Mouse (Mus musculus) CH12.LX (cell line): ENCODE data around the gene Wdr19. TPM values are rescaled to one million over a fixed set of nuclear protein-coding genes. Genes with fewer than 3 reads are reported as not detected.
A peak's percentile ranks its signal among the peaks of the same experiment; 100 is the strongest.

Experiments used
- DNase-seq: peaks from one replicate; pipeline ENCODE4 v3.0.0-alpha.2; 2013; ENCODE audit errors: extremely low read depth
- H3K27ac ChIP-seq: 2 replicates; pipeline ENCODE4 v1.5.1; 2012; ENCODE audit warnings: low read depth, mild to moderate bottlenecking, control low read depth, moderate library complexity; ENCODE audit not compliant: insufficient read depth
- H3K27me3 ChIP-seq: replicated peaks from 2 replicates; pipeline ENCODE3; 2012; ENCODE audit warnings: inconsistent platforms
- H3K36me3 ChIP-seq, 2 experiments: replicated peaks in 1 of 2; 2 replicates each; pipeline versions ENCODE3 to v1.6.1; 2012; ENCODE audit warnings: inconsistent platforms in 1 of 2, low read length in 1 of 2, mild to moderate bottlenecking in 1 of 2, mixed read lengths in 1 of 2, moderate library complexity in 1 of 2; ENCODE audit not compliant: control insufficient read depth in 1 of 2, insufficient read depth in 1 of 2
- H3K4me1 ChIP-seq, 2 experiments: 2 replicates each; pipeline ENCODE4 v1.6.1; 2012; ENCODE audit warnings: inconsistent platforms in 1 of 2, moderate library complexity in 1 of 2; ENCODE audit not compliant: insufficient read depth in 2 of 2, control insufficient read depth in 1 of 2
- H3K4me2 ChIP-seq: 2 replicates; pipeline ENCODE4 v1.6.1; 2012; ENCODE audit warnings: low read depth, mild to moderate bottlenecking, control low read depth; ENCODE audit not compliant: poor library complexity, insufficient read depth, severe bottlenecking
- H3K4me3 ChIP-seq, 3 experiments: fragments of 150-350 bp in 1 of 3; sonication (generic) in 1 of 3; replicated peaks in 1 of 3; 2 replicates each; pipeline versions ENCODE3 to v1.5.1; 2011 to 2012; ENCODE audit warnings: low read depth in 2 of 3, low read length in 2 of 3, mild to moderate bottlenecking in 2 of 3, moderate library complexity in 2 of 3, control low read depth in 1 of 3, improper control_type of control experiment in 1 of 3, inconsistent platforms in 1 of 3, mixed read lengths in 1 of 3; ENCODE audit not compliant: poor library complexity in 1 of 3
- H3K79me2 ChIP-seq: replicated peaks from 2 replicates; pipeline ENCODE4 v1.6.1; 2012; ENCODE audit warnings: mild to moderate bottlenecking, moderate library complexity; ENCODE audit not compliant: control insufficient read depth, poor library complexity, insufficient read depth, severe bottlenecking; ENCODE audit errors: extremely low read depth
- H3K9ac ChIP-seq: 2 replicates; pipeline ENCODE4 v1.6.1; 2012; ENCODE audit warnings: low read depth, mild to moderate bottlenecking, control low read depth, moderate library complexity; ENCODE audit not compliant: insufficient read depth
- H3K9me3 ChIP-seq: replicated peaks from 2 replicates; pipeline ENCODE3; 2012; ENCODE audit warnings: low read length, inconsistent platforms, mixed read lengths
- BHLHE40 ChIP-seq: IDR thresholded peaks from 2 replicates; pipeline ENCODE4 v1.6.1; 2011; ENCODE audit warnings: mild to moderate bottlenecking, low read depth, low read length, improper control_type of control experiment
- CHD1 ChIP-seq: IDR thresholded peaks from 2 replicates; pipeline ENCODE4 v1.6.1; 2012; ENCODE audit warnings: low read depth, low read length, improper control_type of control experiment, inconsistent platforms
- CHD2 ChIP-seq: IDR thresholded peaks from 2 replicates; pipeline ENCODE4 v1.6.1; 2011; ENCODE audit warnings: low read length, improper control_type of control experiment
- CTCF ChIP-seq, 2 experiments: IDR thresholded peaks in 1 of 2; conservative IDR thresholded peaks in 1 of 2; 2 replicates each; pipeline ENCODE4 v1.5.1; 2011 to 2012; ENCODE audit warnings: low read depth in 2 of 2, low read length in 2 of 2, improper control_type of control experiment in 1 of 2, inconsistent platforms in 1 of 2, mild to moderate bottlenecking in 1 of 2, moderate library complexity in 1 of 2
- E2F4 ChIP-seq: IDR thresholded peaks from 2 replicates; pipeline ENCODE4 v1.6.1; 2011; ENCODE audit warnings: low read depth, low read length, improper control_type of control experiment; ENCODE audit not compliant: insufficient replicate concordance
- ELF1 ChIP-seq: IDR thresholded peaks from 2 replicates; pipeline ENCODE4 v1.6.1; 2014; ENCODE audit warnings: low read depth, mild to moderate bottlenecking, inconsistent platforms, low read length, improper control_type of control experiment
- EP300 ChIP-seq: IDR thresholded peaks from 2 replicates; pipeline ENCODE4 v1.6.1; 2011; ENCODE audit warnings: low read length, improper control_type of control experiment
- ETS1 ChIP-seq: conservative IDR thresholded peaks from 2 replicates; pipeline ENCODE4 v1.6.1; 2012; ENCODE audit warnings: low read depth, mild to moderate bottlenecking, inconsistent platforms, low read length, improper control_type of control experiment, moderate library complexity
- HCFC1 ChIP-seq: IDR thresholded peaks from 2 replicates; pipeline ENCODE4 v1.6.1; 2012; ENCODE audit warnings: low read depth, mild to moderate bottlenecking, inconsistent platforms, low read length, improper control_type of control experiment
- IRF4 ChIP-seq: IDR thresholded peaks from 2 replicates; pipeline ENCODE4 v1.6.1; 2014; ENCODE audit warnings: low read depth, mild to moderate bottlenecking, inconsistent platforms, low read length, improper control_type of control experiment
- JUN ChIP-seq: IDR thresholded peaks from 2 replicates; pipeline ENCODE4 v1.6.1; 2011; ENCODE audit warnings: low read depth, mild to moderate bottlenecking, low read length, improper control_type of control experiment, moderate library complexity; ENCODE audit not compliant: insufficient read depth
- JUND ChIP-seq: conservative IDR thresholded peaks from 2 replicates; pipeline ENCODE4 v1.6.1; 2011; ENCODE audit warnings: low read depth, low read length, improper control_type of control experiment
- KAT2A ChIP-seq: IDR thresholded peaks from 2 replicates; pipeline ENCODE4 v1.6.1; 2012; ENCODE audit warnings: low read length, improper control_type of control experiment, inconsistent platforms; ENCODE audit not compliant: insufficient replicate concordance
- MAFK ChIP-seq: IDR thresholded peaks from 2 replicates; pipeline ENCODE4 v1.6.1; 2011; ENCODE audit warnings: low read length, improper control_type of control experiment; ENCODE audit not compliant: insufficient replicate concordance
- MAX ChIP-seq: IDR thresholded peaks from 2 replicates; pipeline ENCODE4 v1.6.1; 2011; ENCODE audit warnings: low read length, improper control_type of control experiment
- MAZ ChIP-seq: IDR thresholded peaks from 2 replicates; pipeline ENCODE4 v1.6.1; 2012; ENCODE audit warnings: low read depth, mild to moderate bottlenecking, inconsistent platforms, low read length, improper control_type of control experiment, moderate library complexity
- MEF2A ChIP-seq: IDR thresholded peaks from 2 replicates; pipeline ENCODE4 v1.6.1; 2014; ENCODE audit warnings: low read depth, mild to moderate bottlenecking, inconsistent platforms, low read length, improper control_type of control experiment, borderline replicate concordance
- MXI1 ChIP-seq: IDR thresholded peaks from 2 replicates; pipeline ENCODE4 v1.6.1; 2011; ENCODE audit warnings: mild to moderate bottlenecking, low read depth, low read length, improper control_type of control experiment
- NELFE ChIP-seq: IDR thresholded peaks from 2 replicates; pipeline ENCODE4 v1.6.1; 2011; ENCODE audit warnings: low read depth, low read length, improper control_type of control experiment
- PAX5 ChIP-seq: IDR thresholded peaks from 2 replicates; pipeline ENCODE4 v1.6.1; 2012; ENCODE audit warnings: low read length, inconsistent platforms, mixed read lengths
- POLR2A ChIP-seq: IDR thresholded peaks from 2 replicates; pipeline ENCODE4 v1.6.1; 2011; ENCODE audit warnings: low read depth, mild to moderate bottlenecking, improper control_type of control experiment, low read length
- POLR2AphosphoS2 ChIP-seq: IDR thresholded peaks from 2 replicates; pipeline ENCODE4 v1.6.1; 2011; ENCODE audit warnings: low read depth, low read length, improper control_type of control experiment
- RAD21 ChIP-seq: IDR thresholded peaks from 2 replicates; pipeline ENCODE4 v1.6.1; 2011; ENCODE audit warnings: low read depth, mild to moderate bottlenecking, low read length, improper control_type of control experiment, moderate library complexity
- SIN3A ChIP-seq: IDR thresholded peaks from 2 replicates; pipeline ENCODE4 v1.6.1; 2012; ENCODE audit warnings: low read length, improper control_type of control experiment, inconsistent platforms
- SMC3 ChIP-seq: IDR thresholded peaks from 2 replicates; pipeline ENCODE4 v1.6.1; 2011; ENCODE audit warnings: low read depth, low read length, improper control_type of control experiment
- TBP ChIP-seq: conservative IDR thresholded peaks from 2 replicates; pipeline ENCODE4 v1.6.1; 2011; ENCODE audit warnings: low read depth, low read length, improper control_type of control experiment
- TCF12 ChIP-seq: IDR thresholded peaks from 2 replicates; pipeline ENCODE4 v1.6.1; 2014; ENCODE audit warnings: low read depth, mild to moderate bottlenecking, inconsistent platforms, low read length, improper control_type of control experiment
- UBTF ChIP-seq: IDR thresholded peaks from 2 replicates; pipeline ENCODE4 v1.6.1; 2012; ENCODE audit warnings: low read depth, mild to moderate bottlenecking, inconsistent platforms, low read length, improper control_type of control experiment, moderate library complexity
- ZC3H11A ChIP-seq: IDR thresholded peaks from 2 replicates; pipeline ENCODE4 v1.6.1; 2012; ENCODE audit warnings: low read depth, mild to moderate bottlenecking, inconsistent platforms, low read length, improper control_type of control experiment
- ZKSCAN1 ChIP-seq: IDR thresholded peaks from 2 replicates; pipeline ENCODE4 v1.6.1; 2012; ENCODE audit warnings: low read depth, inconsistent platforms, low read length, improper control_type of control experiment, borderline replicate concordance
- ZMIZ1 ChIP-seq: IDR thresholded peaks from 2 replicates; pipeline ENCODE4 v1.6.1; 2012; ENCODE audit warnings: low read depth, mild to moderate bottlenecking, inconsistent platforms, low read length, improper control_type of control experiment
- ZNF384 ChIP-seq: IDR thresholded peaks from 2 replicates; pipeline ENCODE4 v1.6.1; 2012; ENCODE audit warnings: low read depth, low read length, improper control_type of control experiment, inconsistent platforms
- dilution Hi-C: fragments of 300-500 bp; cut with MboI; formaldehyde crosslinking; loops from 2 replicates; pipeline ENCODE4 v1.14.3; 2020; ENCODE audit warnings: low sequenced_read_pairs; ENCODE audit not compliant: extremely low pct_unique_long_range_greater_than_20kb, extremely low pct_ligation_motif_present
- in situ Hi-C: fragments of 300-500 bp; cut with MboI; formaldehyde crosslinking; loops from 3 replicates; pipeline ENCODE4 v1.14.3; 2019; ENCODE audit warnings: low sequenced_read_pairs, low pct_ligation_motif_present, low pct_unique_long_range_greater_than_20kb, mixed read lengths
- polyA plus RNA-seq: library from polyadenylated mRNA; unstranded; fragments of >175 nt; gene quantifications from 2 replicates; pipeline ENCODE4 v1.2.1, GENCODE M21; 2012; ENCODE audit warnings: low read depth; ENCODE audit not compliant: insufficient read length
- total RNA-seq, 2 experiments: library from RNA; depleted of rRNA; stranded (reverse); fragments of 300-350 nt in 1 of 2; fragments of >200 nt in 1 of 2; gene quantifications; 2 replicates each; pipeline ENCODE4 v1.2.3; 2012 to 2014

Gene Wdr19
- total and polyA plus RNA-seq, 3 experiments: 1.4 to 1.7 (median 1.5) TPM

DNA sequence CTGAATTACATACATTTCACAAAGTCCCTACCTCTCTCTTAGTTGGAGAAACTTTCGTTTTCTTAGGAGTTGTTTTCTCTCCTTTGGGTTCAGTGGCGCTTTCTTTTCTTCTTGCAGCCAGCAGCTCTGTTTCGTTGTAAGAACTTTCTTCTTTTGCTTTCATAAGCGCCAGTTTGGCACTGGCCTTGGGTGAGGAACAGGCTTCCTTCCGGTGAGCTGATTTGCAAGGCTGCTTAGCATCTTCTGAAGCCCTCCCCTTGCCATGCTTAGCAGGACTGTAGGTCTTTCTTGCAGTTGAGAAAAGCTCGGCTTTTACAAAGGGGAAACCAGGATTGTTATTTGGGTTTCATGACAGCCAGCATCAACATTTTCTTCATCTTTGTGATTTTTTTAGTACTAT lies 94.1 kb downstream of the Wdr19 start:
- H3K27ac ChIP-seq: peak overlapping the region; percentile 60; the same call in 1 of the 2 replicates
- in situ Hi-C loops: no loop called here
- TF ChIP-seq POLR2A (peak; percentile 47), TBP (peak; percentile 40; the same call in 1 of the 2 replicates), SIN3A (no peak; the same call in 1 of the 2 replicates), SMC3 (no peak), IRF4 (no peak), POLR2AphosphoS2 (no peak), HCFC1 (peak; percentile 16; the same call in 1 of the 2 replicates), MAX (no peak), NELFE (peak; percentile 23; the same call in 1 of the 2 replicates), MXI1 (peak; percentile 49; the same call in 1 of the 2 replicates), ZC3H11A (no peak), TCF12 (peak; percentile 38; the same call in 1 of the 2 replicates), CHD1 (peak; percentile 43; the same call in 1 of the 2 replicates), KAT2A (no peak), ZNF384 (no peak), MAZ (no peak), ZKSCAN1 (no peak), ETS1 (peak; percentile 7), RAD21 (no peak), EP300 (no peak), ELF1 (peak; percentile 55)

GRCm38 (mm10) chr5:65294270-65294669 lies 94.8 kb downstream of the Wdr19 start:
- peak; percentile 68 for DNase-seq
- dilution Hi-C loops: no loop called here
- Histone ChIP-seq H3K4me1 (peaks cover 5 to 20% of the 10 kb centered on the region in 2 experiments; a peak in 3 of 4 replicates), H3K9me3 (no peaks in the 10 kb centered on the region), H3K4me3 (no peak overlapping the region), H3K79me2 (peaks cover 14% of the 10 kb centered on the region), H3K27me3 (no peaks in the 10 kb centered on the region), H3K27ac (peak overlapping the region; percentile 57), H3K9ac (no peak overlapping the region; the same call in 1 of the 2 replicates), H3K4me2 (peak overlapping the region; percentile 51; the same call in 1 of the 2 replicates), H3K36me3 (peaks cover 36 to 73% of the 10 kb centered on the region in 2 experiments)
- in situ Hi-C loops: no loop called here
- no peak for TF ChIP-seq CHD1
- TF ChIP-seq KAT2A: no peak
- peak; percentile 68 for TF ChIP-seq JUND
- no peak for TF ChIP-seq PAX5
- TF ChIP-seq IRF4: peak; percentile 56; the same call in 1 of the 2 replicates
- no peak for TF ChIP-seq UBTF
- 0 out of 2 replicates have a peak, but pooled peaks have one; percentile 3 for TF ChIP-seq SIN3A
- TF ChIP-seq MEF2A: no peak
- no peak for TF ChIP-seq CHD2
- TF ChIP-seq ELF1: peak; percentile 52; the same call in 1 of the 2 replicates
- no peak for TF ChIP-seq E2F4
- TF ChIP-seq MAX: no peak
- no peak for TF ChIP-seq ZC3H11A
- TF ChIP-seq EP300: no peak
- TF ChIP-seq POLR2A: no peak
- TF ChIP-seq TBP: 0 out of 2 replicates have a peak, but pooled peaks have one; percentile 11
- TF ChIP-seq JUN: peak; percentile 72; the same call in 1 of the 2 replicates
- TF ChIP-seq CTCF (conservative IDR thresholded peaks at IDR 0.05 in 1 of 2, IDR thresholded peaks at IDR 0.05 in 1 of 2; ENCODE audit: low read depth in 2 of 2, low read length in 2 of 2): no peak
- TF ChIP-seq ZMIZ1: no peak
- TF ChIP-seq MAFK: peak; percentile 83
- TF ChIP-seq BHLHE40: peak; percentile 14; the same call in 1 of the 2 replicates
- TF ChIP-seq MAZ: no peak

More for the DNA sequence above, 94.1 kb downstream of the Wdr19 start:
- dilution Hi-C loops: no loop called here
- peak overlapping the region; percentile 35 to 56 (median 51) for H3K4me3 ChIP-seq
- peaks cover 14% of the 10 kb centered on the region for H3K79me2 ChIP-seq
- peaks cover 36 to 71% of the 10 kb centered on the region in 2 experiments for H3K36me3 ChIP-seq
- H3K9ac ChIP-seq: peak overlapping the region; percentile 69
- no peaks in the 10 kb centered on the region for H3K27me3 ChIP-seq
- H3K4me1 ChIP-seq: peaks cover 5 to 20% of the 10 kb centered on the region in 2 experiments; a peak in 3 of 4 replicates
- H3K9me3 ChIP-seq: no peaks in the 10 kb centered on the region
- peak overlapping the region; percentile 62; the same call in 1 of the 2 replicates for H3K4me2 ChIP-seq
- DNase-seq: peak; percentile 53
